Mouse (Mus musculus) testis, adult 2 months (tissue): ENCODE data around the gene Spta1.

Experiments
- CTCF ChIP-seq: fragments of 200-500 bp; IDR thresholded peaks from 2 replicates; pipeline ENCODE4 v1.5.1; 2012; ENCODE audit warnings: low read depth, mild to moderate bottlenecking, inconsistent platforms, low read length, moderate library complexity; ENCODE audit not compliant: control insufficient read depth, insufficient read depth, insufficient replicate concordance
- POLR2A ChIP-seq: fragments of 200-500 bp; IDR thresholded peaks from 2 replicates; pipeline ENCODE4 v1.6.1; 2012; ENCODE audit warnings: low read depth, mild to moderate bottlenecking, inconsistent platforms, low read length, moderate library complexity; ENCODE audit not compliant: control insufficient read depth

- TF ChIP-seq POLR2A (no peak), CTCF (no peak)
These were observed 40.6 kb upstream of the Spta1 start for GRCm38 (mm10) chr1:174131999-174132398.
